Mouse (Mus musculus) liver, postnatal 0 days (tissue): Measurements from ENCODE around the gene Dach1. TPM values are rescaled to one million over a fixed set of nuclear protein-coding genes. Genes with fewer than 3 reads are reported as not detected.
A peak's percentile ranks its signal among the peaks of the same experiment; 100 is the strongest.

Source experiments
- ATAC-seq: fragments of 200-750 bp; cut with Nextera tagmentation; 2 replicates; pipeline ENCODE4 v1.8.0; 2017; ENCODE audit warnings: mild to moderate bottlenecking, moderate library complexity
- DNase-seq: peaks from one replicate; pipeline ENCODE4 v3.0.0-alpha.2; 2016
- H3K27ac ChIP-seq: fragments of 300-500 bp; sonication (generic); 2 replicates; pipeline ENCODE4 v1.5.1; 2014; ENCODE audit warnings: antibody characterized with exemption, moderate library complexity, mild to moderate bottlenecking, low read depth
- H3K27me3 ChIP-seq: fragments of 300-500 bp; sonication (generic); 2 replicates; pipeline ENCODE4 v1.6.1; 2014; ENCODE audit warnings: low read length, control low read depth, mixed read lengths; ENCODE audit not compliant: insufficient read depth
- H3K36me3 ChIP-seq: fragments of 300-500 bp; sonication (generic); replicated peaks from 2 replicates; pipeline ENCODE4 v1.6.1; 2014; ENCODE audit warnings: mild to moderate bottlenecking, control low read depth, low read length, moderate library complexity, mixed read lengths; ENCODE audit not compliant: insufficient read depth
- H3K4me1 ChIP-seq: fragments of 300-500 bp; sonication (generic); 2 replicates; pipeline ENCODE4 v1.6.1; 2014; ENCODE audit warnings: antibody characterized with exemption, mild to moderate bottlenecking, control low read depth; ENCODE audit not compliant: insufficient read depth
- H3K4me2 ChIP-seq: fragments of 300-500 bp; sonication (generic); 2 replicates; pipeline ENCODE4 v1.6.1; 2014; ENCODE audit warnings: low read depth, mild to moderate bottlenecking, low read length, moderate library complexity, mixed read lengths
- H3K4me3 ChIP-seq: fragments of 300-500 bp; sonication (generic); 2 replicates; pipeline ENCODE4 v1.5.1; 2014; ENCODE audit warnings: low read depth, low read length
- H3K9ac ChIP-seq: fragments of 300-500 bp; sonication (generic); replicated peaks from 2 replicates; pipeline ENCODE4 v1.6.1; 2014; ENCODE audit warnings: mild to moderate bottlenecking, moderate library complexity
- H3K9me3 ChIP-seq: fragments of 300-500 bp; sonication (generic); 2 replicates; pipeline ENCODE4 v1.6.1; 2016; ENCODE audit warnings: mild to moderate bottlenecking, control low read depth, low read length, mixed read lengths
- CTCF ChIP-seq: sonication (generic); IDR thresholded peaks from 2 replicates; pipeline ENCODE4 v1.5.1; 2016; ENCODE audit warnings: antibody characterized with exemption, low read depth
- EP300 ChIP-seq: IDR thresholded peaks from 2 replicates; pipeline ENCODE4 v1.6.1; 2016; ENCODE audit warnings: antibody characterized with exemption, low read depth, mild to moderate bottlenecking
- WGBS: fragments of 180-500 bp; shearing (Covaris S2); extraction: QIAGEN DNeasy Blood & Tissue Kit; methylation state at CpG from one replicate; pipeline ENCODE4 v1.1.7; 2014; ENCODE audit not compliant: insufficient replicate concordance; 5-methylcytosine and 5-hydroxymethylcytosine counted together
- polyA plus RNA-seq: library from polyadenylated mRNA; unstranded; fragments of >200 nt; fragmentation: Nextera tagmentation; extraction: Ambion mirVana; gene quantifications from 2 replicates; pipeline ENCODE4 v1.2.1, GENCODE M21; 2015

The Dach1 gene
- polyA plus RNA-seq, 1 experiment from 2014 or later = 0.39 TPM

GRCm38 (mm10) chr14:98168908-98169401 is 610 bp downstream of the Dach1 start:
- H3K4me2 ChIP-seq = peak overlapping the region; percentile 81
- TF ChIP-seq EP300 = no peak
- TF ChIP-seq CTCF = no peak
- H3K4me3 ChIP-seq = peak overlapping the region; percentile 58
- peaks cover 13% of the 10 kb centered on the region for H3K4me1 ChIP-seq
- DNase-seq (peak; percentile 46), ATAC-seq (peak; percentile 7; the same call in 1 of the 2 replicates)
- H3K27me3 ChIP-seq = peaks cover 44% of the 10 kb centered on the region
- peak overlapping the region; percentile 45 for H3K9ac ChIP-seq
- no peaks in the 10 kb centered on the region for H3K9me3 ChIP-seq
- no peaks in the 10 kb centered on the region for H3K36me3 ChIP-seq
- under 1% methylated on average over 42 of the region's 45 CpGs for WGBS
- peak overlapping the region; percentile 44; the same call in 1 of the 2 replicates for H3K27ac ChIP-seq

- H3K27me3 ChIP-seq = peaks cover 44% of the 10 kb centered on the region
- peak overlapping the region; percentile 58 for H3K4me3 ChIP-seq
- H3K4me1 ChIP-seq = peaks cover 13% of the 10 kb centered on the region
- peak overlapping the region; percentile 49; the same call in 1 of the 2 replicates for H3K27ac ChIP-seq
- H3K9me3 ChIP-seq = no peaks in the 10 kb centered on the region
- peak overlapping the region; percentile 45 for H3K9ac ChIP-seq
- TF ChIP-seq CTCF (no peak), EP300 (no peak)
- no peaks in the 10 kb centered on the region for H3K36me3 ChIP-seq
- DNase-seq = peak; percentile 47
- peak overlapping the region; percentile 81 for H3K4me2 ChIP-seq
- WGBS = 3% methylated on average over 48 of the region's 48 CpGs
- peak; percentile 60 for ATAC-seq
These were observed 1.3 kb downstream of the Dach1 start for GRCm38 (mm10) chr14:98168039-98168907.

GRCm38 (mm10) chr14:98167186-98168038 is 2.2 kb downstream of the Dach1 start:
- Histone ChIP-seq H3K9me3 (no peaks in the 10 kb centered on the region), H3K4me2 (peak overlapping the region; percentile 81), H3K9ac (peak overlapping the region; percentile 45), H3K4me1 (peaks cover 13% of the 10 kb centered on the region), H3K4me3 (peak overlapping the region; percentile 58), H3K36me3 (no peaks in the 10 kb centered on the region), H3K27ac (0 out of 2 replicates have a peak overlapping the region, but pooled peaks have one; percentile 49), H3K27me3 (peaks cover 38% of the 10 kb centered on the region)
- ATAC-seq (peak; percentile 32), DNase-seq (peak; percentile 36)
- WGBS = under 1% methylated on average over 33 of the region's 33 CpGs
- TF ChIP-seq CTCF (peak; percentile 38), EP300 (no peak)

- no peak overlapping the region for H3K4me3 ChIP-seq
- H3K9me3 ChIP-seq = no peaks in the 10 kb centered on the region
- peak overlapping the region; percentile 81 for H3K4me2 ChIP-seq
- 63% methylated on average over 10 of the region's 10 CpGs for WGBS
- TF ChIP-seq EP300 (no peak), CTCF (no peak)
- no peaks in the 10 kb centered on the region for H3K36me3 ChIP-seq
- H3K4me1 ChIP-seq = peaks cover 13% of the 10 kb centered on the region
- DNase-seq (no peak), ATAC-seq (no peak)
- peaks cover 32% of the 10 kb centered on the region for H3K27me3 ChIP-seq
- no peak overlapping the region for H3K27ac ChIP-seq
- no peak overlapping the region for H3K9ac ChIP-seq
These were observed 3.1 kb downstream of the Dach1 start for GRCm38 (mm10) chr14:98166318-98166976.

- no peak overlapping the region for H3K4me3 ChIP-seq
- no peak overlapping the region for H3K4me2 ChIP-seq
- TF ChIP-seq CTCF (no peak), EP300 (no peak)
- H3K4me1 ChIP-seq = no peaks in the 10 kb centered on the region
- no peak overlapping the region for H3K9ac ChIP-seq
- H3K9me3 ChIP-seq = no peaks in the 10 kb centered on the region
- ATAC-seq = no peak
- DNase-seq = no peak
- 64% methylated on average over 7 of the region's 7 CpGs for WGBS
- H3K36me3 ChIP-seq = no peaks in the 10 kb centered on the region
- H3K27ac ChIP-seq = no peak overlapping the region
- H3K27me3 ChIP-seq = no peaks in the 10 kb centered on the region
These were observed 12.8 kb downstream of the Dach1 start for GRCm38 (mm10) chr14:98156753-98157152.
